In the genomic region with DNA sequence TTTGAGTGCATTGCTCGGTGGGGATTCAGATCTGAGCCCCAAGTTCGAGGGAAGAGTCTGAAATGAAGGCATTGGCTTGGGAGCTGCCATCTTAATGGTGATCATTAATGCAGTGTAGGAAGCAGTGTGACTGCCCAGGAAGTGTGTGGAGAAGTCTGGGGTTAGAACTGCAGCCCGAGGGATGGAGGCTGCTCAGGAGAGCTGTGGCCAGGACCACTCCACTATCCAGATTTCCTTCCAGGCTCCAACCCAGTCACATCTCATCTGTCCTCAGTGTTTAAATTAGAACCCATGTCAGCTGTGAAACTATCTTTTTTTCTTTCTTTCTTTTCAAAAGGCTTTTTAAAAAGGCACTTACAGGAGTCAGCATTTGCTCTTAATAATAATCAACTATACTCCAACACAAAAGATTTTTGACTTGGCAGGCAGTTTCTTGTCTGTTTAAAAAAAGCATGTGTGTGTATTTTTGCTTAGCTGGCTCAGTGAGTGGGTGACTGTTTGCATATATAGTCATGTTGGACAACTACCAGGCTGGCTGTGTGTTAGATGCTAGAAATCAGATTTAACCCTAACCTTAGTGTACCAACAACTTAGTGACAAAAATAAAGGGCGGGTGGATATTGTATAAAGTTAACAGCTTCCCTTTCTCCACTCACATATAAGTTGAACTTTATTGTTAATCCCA, we compare ENCODE assay signal across 34 mouse cellular contexts. TPM values are rescaled to one million over a fixed set of nuclear protein-coding genes. Genes with fewer than 3 reads are reported as not detected.
DNase-seq lines count a peak whose midpoint lies in the region; ATAC-seq and TF ChIP-seq lines count a peak whose summit lies in the region.
"Had no signal": no experiment of that assay in that cellular context is flagged by ENCODE, and none has a peak within 500 bp of the region (broad histone marks: within the 10 kb centered on the region; RNA-seq: fewer than 3 reads in every experiment).

No protein-coding gene starts in this region.

- ATAC-seq in forebrain, embryonic 15.5 days (replicated peaks) = no peak
- ATAC-seq in forebrain, postnatal 0 days = no peak
- ATAC-seq in lung, embryonic 15.5 days (ENCODE audit: borderline replicate concordance, extremely low read depth, low FRiP score, low TSS enrichment) = peak; percentile 60
- ATAC-seq in intestine, embryonic 16.5 days = no peak
- ATAC-seq: hindbrain, postnatal 0 days; midbrain, embryonic 16.5 days; Patski had no signal

- TF ChIP-seq CTCF in forebrain, postnatal 0 days (IDR thresholded peaks at IDR 0.05; ENCODE audit: low read depth) = no peak

- no peak overlapping the region for H3K4me3 ChIP-seq in forebrain, embryonic 15.5 days
- H3K4me3 ChIP-seq in forebrain, postnatal 0 days (ENCODE audit: low read depth, low read length) = no peak overlapping the region
- no peak overlapping the region for H3K4me3 ChIP-seq in lung, embryonic 15.5 days
- no peak overlapping the region for H3K4me3 ChIP-seq in intestine, embryonic 16.5 days (ENCODE audit: low read length)
- H3K4me3 ChIP-seq: forebrain, embryonic 10.5 days; gastrocnemius, adult 2 months; hindbrain, embryonic 12.5 days; kidney, embryonic 15.5 days; left cerebral cortex, adult 2 months; limb, embryonic 13.5 days; liver, embryonic 13.5 days; midbrain, embryonic 10.5 days had no signal

- H3K4me1 ChIP-seq in forebrain, embryonic 15.5 days = peaks cover 33% of the 10 kb centered on the region
- peaks cover 11% of the 10 kb centered on the region; the same call in 1 of the 2 replicates for H3K4me1 ChIP-seq in forebrain, postnatal 0 days (ENCODE audit: insufficient read depth)
- H3K4me1 ChIP-seq in lung, embryonic 15.5 days = peaks cover 58% of the 10 kb centered on the region
- peaks cover 10% of the 10 kb centered on the region; the same call in 1 of the 2 replicates for H3K4me1 ChIP-seq in intestine, embryonic 16.5 days (ENCODE audit: control insufficient read depth, insufficient read depth, low read length)
- H3K4me1 ChIP-seq: liver, embryonic 13.5 days had no signal

- H3K27me3 ChIP-seq in forebrain, embryonic 15.5 days = no peaks in the 10 kb centered on the region
- no peaks in the 10 kb centered on the region for H3K27me3 ChIP-seq in forebrain, postnatal 0 days (ENCODE audit: insufficient read depth, low read length)
- no peaks in the 10 kb centered on the region for H3K27me3 ChIP-seq in lung, embryonic 15.5 days
- no peaks in the 10 kb centered on the region for H3K27me3 ChIP-seq in intestine, embryonic 16.5 days (replicated peaks; ENCODE audit: control insufficient read depth, insufficient read depth, low read length)
- H3K27me3 ChIP-seq: hindbrain, embryonic 12.5 days; kidney, embryonic 15.5 days; limb, embryonic 13.5 days; liver, embryonic 13.5 days; Patski had no signal

- 0 out of 2 replicates have a peak, but pooled peaks cover 5% of the 10 kb centered on the region for H3K36me3 ChIP-seq in forebrain, embryonic 15.5 days
- 0 out of 2 replicates have a peak, but pooled peaks cover 3% of the 10 kb centered on the region for H3K36me3 ChIP-seq in forebrain, postnatal 0 days (ENCODE audit: insufficient read depth)
- H3K36me3 ChIP-seq in lung, embryonic 15.5 days = no peaks in the 10 kb centered on the region
- H3K36me3 ChIP-seq in intestine, embryonic 16.5 days (ENCODE audit: control insufficient read depth, insufficient read depth, low read length) = no peaks in the 10 kb centered on the region
- H3K36me3 ChIP-seq: G1E; kidney, embryonic 15.5 days; liver, embryonic 13.5 days had no signal

- no peak overlapping the region for H3K4me2 ChIP-seq in forebrain, embryonic 15.5 days (replicated peaks)
- no peak overlapping the region for H3K4me2 ChIP-seq in forebrain, postnatal 0 days (ENCODE audit: low read depth)
- no peak overlapping the region for H3K4me2 ChIP-seq in lung, embryonic 15.5 days
- no peak overlapping the region for H3K4me2 ChIP-seq in intestine, embryonic 16.5 days (ENCODE audit: low read depth, low read length)
- H3K4me2 ChIP-seq: heart, embryonic 11.5 days; hindbrain, embryonic 12.5 days; kidney, embryonic 15.5 days; limb, embryonic 13.5 days; liver, embryonic 13.5 days had no signal

- 0 out of 2 replicates have a peak overlapping the region, but pooled peaks have one; percentile 28 for H3K27ac ChIP-seq in forebrain, embryonic 15.5 days (replicated peaks)
- H3K27ac ChIP-seq in forebrain, postnatal 0 days (ENCODE audit: low read depth, low read length) = no peak overlapping the region
- H3K27ac ChIP-seq in lung, embryonic 15.5 days = peak overlapping the region; percentile 93
- H3K27ac ChIP-seq in intestine, embryonic 16.5 days (ENCODE audit: low read length) = peak overlapping the region; percentile 45; the same call in 1 of the 2 replicates
- H3K27ac ChIP-seq: forebrain, embryonic 10.5 days; gastrocnemius, adult 2 months; hindbrain, embryonic 12.5 days; hindbrain, postnatal 0 days; kidney, embryonic 15.5 days; left cerebral cortex, adult 2 months; limb, embryonic 13.5 days; liver, embryonic 13.5 days; midbrain, embryonic 10.5 days had no signal

- no peak overlapping the region for H3K9ac ChIP-seq in forebrain, embryonic 15.5 days (replicated peaks)
- no peak overlapping the region for H3K9ac ChIP-seq in forebrain, postnatal 0 days
- no peak overlapping the region for H3K9ac ChIP-seq in lung, embryonic 15.5 days
- H3K9ac ChIP-seq in intestine, embryonic 16.5 days (ENCODE audit: low read depth, low read length) = no peak overlapping the region
- H3K9ac ChIP-seq: hindbrain, embryonic 12.5 days; kidney, embryonic 15.5 days; limb, embryonic 13.5 days; liver, embryonic 13.5 days had no signal

- 86% methylated on average over 4 of the region's 4 CpGs for WGBS in forebrain, embryonic 15.5 days
- 85% methylated on average over 4 of the region's 4 CpGs for WGBS in forebrain, postnatal 0 days
- 62% methylated on average over 4 of the region's 4 CpGs for WGBS in lung, embryonic 15.5 days
- WGBS in intestine, embryonic 16.5 days = 81% methylated on average over 4 of the region's 4 CpGs

- DNase-seq in forebrain, postnatal 0 days = no peak
- no peak for DNase-seq in lung, postnatal 25 days (ENCODE audit: low spot score)
- peak; percentile 35 for DNase-seq in adipocyte (ENCODE audit: low spot score)
- no peak for DNase-seq in ovary, postnatal 10 days (ENCODE audit: low spot score)
- no peak for DNase-seq in urinary bladder, postnatal 36 days (ENCODE audit: low spot score in 2 of 2)
- DNase-seq: adrenal gland, postnatal 25 days; cerebellum, adult 18-20 months; cerebellum, postnatal 10 days; gastrocnemius, adult 2 months; gastrocnemius, postnatal 36 days; heart, adult 18-20 months; heart, postnatal 36 days; kidney, adult 18-20 months; kidney, postnatal 25 days; liver, embryonic 13.5 days; lung, adult 2 months; right cerebral cortex, adult 18-20 months; spleen, adult 18-20 months; thymus, adult 18-20 months; thymus, postnatal 25 days had no signal

- no peaks in the 10 kb centered on the region for H3K9me3 ChIP-seq in forebrain, embryonic 15.5 days
- H3K9me3 ChIP-seq in forebrain, postnatal 0 days (ENCODE audit: low read length) = no peaks in the 10 kb centered on the region
- no peaks in the 10 kb centered on the region for H3K9me3 ChIP-seq in lung, embryonic 15.5 days
- H3K9me3 ChIP-seq in intestine, embryonic 16.5 days (ENCODE audit: control insufficient read depth, low read length) = no peaks in the 10 kb centered on the region
- H3K9me3 ChIP-seq: forebrain, embryonic 10.5 days; hindbrain, embryonic 12.5 days; kidney, embryonic 15.5 days; limb, embryonic 13.5 days; liver, embryonic 13.5 days; midbrain, embryonic 10.5 days had no signal

RNA-seq across cellular contexts. Expression of gene Tsc22d1, which starts 48.8 kb away (rescaled TPM):
- 711 and 729 TPM in 2 replicates for polyA plus RNA-seq in forebrain, embryonic 15.5 days (2015; fragmentation: Nextera tagmentation; extraction: Ambion mirVana)
- 676 and 725 TPM in 2 replicates for total RNA-seq in forebrain, postnatal 0 days (2014; rRNA removed)
- 575 and 682 TPM in 2 replicates for polyA plus RNA-seq in forebrain, postnatal 0 days (2015; fragmentation: Nextera tagmentation; extraction: Ambion mirVana)
- 625 and 654 TPM in 2 replicates for polyA plus RNA-seq in lung, embryonic 15.5 days (2015; fragmentation: Nextera tagmentation; extraction: Ambion mirVana)
- 396 and 424 TPM in 2 replicates for polyA plus RNA-seq in intestine, embryonic 16.5 days (2015; fragmentation: Nextera tagmentation; extraction: Ambion mirVana)
